Mouse (Mus musculus) frontal cortex, postnatal 25 days (tissue): ENCODE measurements around the gene Vmn1r173.
"Not testable (repeated sequence)": the region's sequence is repeated elsewhere in the genome, so short reads cannot be mapped to it uniquely, and the experiment has no call there.

ENCODE experiments used
- DNase-seq, 2 experiments: peaks; one replicate each; pipeline ENCODE4 v3.0.0; 2022; ENCODE audit warnings: low spot score in 2 of 2

The Vmn1r173 gene

DNA sequence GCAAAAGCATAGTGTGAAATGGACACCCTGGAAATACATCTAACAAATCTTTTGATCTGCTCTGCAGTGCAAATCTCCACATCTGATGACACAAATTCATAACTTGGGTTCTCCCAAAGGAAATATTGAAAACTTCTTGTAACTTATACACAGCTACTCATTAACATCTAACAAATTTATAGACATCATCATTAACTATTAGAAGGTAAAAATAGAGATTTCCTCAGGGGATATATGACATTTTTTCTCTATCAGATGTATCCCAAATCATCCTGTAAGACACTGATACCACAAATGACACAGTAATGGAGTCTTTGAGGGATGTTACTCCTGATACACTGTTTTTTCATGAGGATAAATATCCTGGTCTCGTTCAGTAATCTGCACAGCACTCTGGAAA, at the start of gene Vmn1r173:
Vmn1r173 (plus strand) TSS at position 301 of the 400 bp plus-strand sequence.
- DNase-seq, result not testable (repeated sequence)

DNA sequence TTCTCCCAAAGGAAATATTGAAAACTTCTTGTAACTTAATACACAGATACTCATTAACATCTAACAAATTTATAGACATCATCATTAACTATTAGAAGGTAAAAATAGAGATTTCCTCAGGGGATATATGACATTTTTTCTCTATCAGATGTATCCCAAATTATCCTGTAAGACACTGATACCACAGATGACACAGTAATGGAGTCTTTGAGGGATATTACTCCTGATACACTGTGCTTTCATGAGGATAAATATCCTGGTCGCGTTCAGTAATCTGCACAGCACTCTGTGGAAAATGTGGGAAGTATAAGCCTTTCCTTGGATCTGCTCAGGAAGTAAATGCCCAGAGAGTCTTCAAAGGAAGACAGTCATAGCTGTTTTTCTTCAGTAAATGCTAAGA, 42.5 kb upstream of the Vmn1r173 start, which contains the start of gene Vmn1r172:
Vmn1r172 (plus strand) TSS at position 301 of the 400 bp plus-strand sequence.
- no peak for DNase-seq

DNA sequence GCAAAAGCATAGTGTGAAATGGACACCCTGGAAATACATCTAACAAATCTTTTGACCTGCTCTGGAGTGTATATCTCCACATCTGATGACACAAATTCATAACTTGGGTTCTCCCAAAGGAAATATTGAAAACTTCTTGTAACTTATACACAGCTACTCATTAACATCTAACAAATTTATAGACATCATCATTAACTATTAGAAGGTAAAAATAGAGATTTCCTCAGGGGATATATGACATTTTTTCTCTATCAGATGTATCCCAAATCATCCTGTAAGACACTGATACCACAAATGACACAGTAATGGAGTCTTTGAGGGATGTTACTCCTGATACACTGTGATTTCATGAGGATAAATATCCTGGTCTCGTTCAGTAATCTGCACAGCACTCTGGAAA, 51.5 kb downstream of the Vmn1r173 start, which contains the start of gene Vmn1r174:
Vmn1r174 (plus strand) TSS at position 301 of the 400 bp plus-strand sequence.
- DNase-seq, result not testable (repeated sequence)
